Mouse (Mus musculus): Measurements from ENCODE around the gene Fastkd5.

DNA sequence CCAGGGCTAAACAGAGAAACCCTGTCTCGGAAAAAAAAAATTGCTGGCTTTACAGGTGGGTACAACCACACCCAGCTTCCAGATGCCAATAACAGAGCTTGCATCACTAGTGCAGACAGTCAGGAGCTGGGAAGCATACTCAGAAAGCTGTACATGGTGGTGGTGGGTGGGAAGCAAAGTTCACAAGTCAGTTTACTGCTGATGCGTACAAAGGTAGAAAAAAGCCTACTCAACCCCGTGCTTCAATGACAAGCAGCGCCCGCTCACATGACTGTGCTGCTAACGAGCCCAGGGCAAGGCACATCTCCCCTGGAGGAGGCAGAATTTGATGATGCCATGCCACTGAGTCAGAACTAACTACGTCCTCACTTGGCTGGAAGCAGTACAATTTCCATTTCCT lies 10.9 kb downstream of the Fastkd5 start:
- TF ChIP-seq GATA1 (IDR thresholded peaks at IDR 0.05; ENCODE audit: borderline replicate concordance, low read length) (no peak), FLI1 (IDR thresholded peaks at IDR 0.05; ENCODE audit: low read length) (no peak)

All from megakaryocyte, embryonic 14.5 days (primary cell).